Mouse (Mus musculus): ENCODE measurements around the gene Smg9.

DNA sequence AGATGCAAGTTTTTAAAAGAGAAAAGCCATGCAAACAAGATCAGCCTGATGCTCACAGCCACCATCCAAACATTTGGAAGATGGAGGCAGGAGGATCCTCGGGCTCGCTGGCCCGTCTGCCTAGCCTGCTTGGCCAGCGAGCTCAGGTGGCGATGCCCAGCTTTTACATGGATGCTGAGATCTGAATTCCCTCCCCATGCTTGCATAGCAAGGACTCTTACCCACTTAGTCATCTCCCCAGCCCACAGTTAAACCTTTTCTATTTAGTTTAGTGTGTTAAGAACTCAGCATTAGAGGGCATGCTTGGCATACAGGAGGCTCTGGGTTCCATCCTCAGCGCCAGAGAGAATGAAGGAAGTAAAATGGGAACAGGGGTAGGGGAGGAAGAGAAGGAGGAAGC is 39.8 kb downstream of the Smg9 start:
- TF ChIP-seq CTCF (IDR thresholded peaks at IDR 0.05; ENCODE audit: extremely low read depth, insufficient read depth, insufficient read length, insufficient replicate concordance) (no peak), POLR2A (IDR thresholded peaks at IDR 0.05; ENCODE audit: low read depth, low read length) (no peak)

Measured in spleen, adult 2 months (tissue).